Mouse (Mus musculus) kidney, postnatal 4 days (tissue): ENCODE results near the gene Ccdc33.

ENCODE experiments used
- DNase-seq, 2 experiments: peaks; one replicate each; pipeline ENCODE4 v3.0.0; 2021; ENCODE audit warnings: mixed read lengths in 2 of 2

The Ccdc33 gene

DNA sequence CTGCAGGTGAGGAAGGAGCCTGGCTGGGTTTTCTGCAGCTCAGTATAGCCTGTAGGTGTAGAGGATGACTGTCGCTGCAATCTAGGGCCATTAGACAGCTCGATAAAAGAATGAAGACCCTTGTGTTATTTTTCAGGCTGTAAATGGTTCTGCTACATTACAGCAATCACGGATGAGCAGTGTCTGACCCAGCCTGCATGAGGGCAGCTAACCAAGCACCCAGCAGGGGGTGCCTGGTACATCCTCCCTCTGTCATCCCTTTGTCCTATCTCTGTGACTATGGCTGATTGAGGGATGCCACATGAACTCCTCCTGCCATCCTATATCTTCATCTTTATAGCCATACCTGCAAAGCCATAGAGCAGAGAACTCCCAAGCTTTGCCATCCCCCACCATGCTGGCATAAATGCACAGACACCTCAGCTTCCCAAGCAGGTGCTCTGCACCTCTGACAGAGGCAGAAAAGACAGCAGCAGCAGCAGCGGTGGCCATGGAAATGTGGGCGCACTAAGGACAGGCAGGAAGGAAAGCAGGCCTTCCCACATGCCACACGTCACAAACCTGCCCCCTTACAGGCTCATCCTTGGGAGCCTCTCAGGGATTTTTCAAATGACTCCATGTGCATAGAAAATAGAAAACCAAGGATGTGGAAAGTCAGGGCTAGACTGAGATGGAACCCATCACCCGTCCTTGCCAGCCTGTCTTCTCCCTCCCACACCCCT is 31.2 kb downstream of the Ccdc33 start:
- no peak for DNase-seq

GRCm38 (mm10) chr9:58086861-58087260 is 31.8 kb downstream of the Ccdc33 start:
- DNase-seq = no peak

DNA sequence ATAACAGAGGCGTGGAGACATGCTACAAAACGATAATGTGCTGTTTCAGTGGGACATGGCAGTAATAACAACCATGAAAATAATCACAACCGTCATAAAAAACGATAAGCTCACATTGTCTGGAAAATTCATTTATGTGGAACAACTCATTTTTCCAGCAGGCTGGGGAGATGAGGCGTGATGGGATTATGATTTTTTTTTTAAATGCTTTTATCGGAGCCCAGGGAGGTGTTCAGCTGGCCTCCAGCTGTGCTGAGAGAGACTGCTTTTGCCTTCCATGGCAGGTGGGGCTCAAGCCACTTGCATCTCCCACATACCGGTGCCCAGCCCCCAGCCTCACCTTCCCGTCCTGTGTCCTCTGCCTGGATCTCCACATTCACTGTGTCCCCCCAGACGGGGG is 32.4 kb downstream of the Ccdc33 start:
- DNase-seq = no peak

GRCm38 (mm10) chr9:58085074-58085473 is 33.5 kb downstream of the Ccdc33 start:
- DNase-seq = no peak

- DNase-seq = no peak
Observed at GRCm38 (mm10) chr9:58084586-58084985, 34.0 kb downstream of the Ccdc33 start.

- DNase-seq = no peak
Observed at GRCm38 (mm10) chr9:58074561-58074960, 44.1 kb downstream of the Ccdc33 start.

- DNase-seq = no peak
Observed at GRCm38 (mm10) chr9:58067546-58067945, 51.1 kb downstream of the Ccdc33 start.

- DNase-seq = no peak
Observed at GRCm38 (mm10) chr9:58066731-58067095, 51.9 kb downstream of the Ccdc33 start.

- no peak for DNase-seq
Observed at GRCm38 (mm10) chr9:58065977-58066730, 52.5 kb downstream of the Ccdc33 start.

- DNase-seq = no peak
Observed at GRCm38 (mm10) chr9:58065532-58065931, 53.1 kb downstream of the Ccdc33 start.

GRCm38 (mm10) chr9:58063531-58063930 is 55.1 kb downstream of the Ccdc33 start, which contains the start of gene Stra6:
Gene Stra6 (plus strand): TSS chr9:58063788.
- DNase-seq = no peak

DNA sequence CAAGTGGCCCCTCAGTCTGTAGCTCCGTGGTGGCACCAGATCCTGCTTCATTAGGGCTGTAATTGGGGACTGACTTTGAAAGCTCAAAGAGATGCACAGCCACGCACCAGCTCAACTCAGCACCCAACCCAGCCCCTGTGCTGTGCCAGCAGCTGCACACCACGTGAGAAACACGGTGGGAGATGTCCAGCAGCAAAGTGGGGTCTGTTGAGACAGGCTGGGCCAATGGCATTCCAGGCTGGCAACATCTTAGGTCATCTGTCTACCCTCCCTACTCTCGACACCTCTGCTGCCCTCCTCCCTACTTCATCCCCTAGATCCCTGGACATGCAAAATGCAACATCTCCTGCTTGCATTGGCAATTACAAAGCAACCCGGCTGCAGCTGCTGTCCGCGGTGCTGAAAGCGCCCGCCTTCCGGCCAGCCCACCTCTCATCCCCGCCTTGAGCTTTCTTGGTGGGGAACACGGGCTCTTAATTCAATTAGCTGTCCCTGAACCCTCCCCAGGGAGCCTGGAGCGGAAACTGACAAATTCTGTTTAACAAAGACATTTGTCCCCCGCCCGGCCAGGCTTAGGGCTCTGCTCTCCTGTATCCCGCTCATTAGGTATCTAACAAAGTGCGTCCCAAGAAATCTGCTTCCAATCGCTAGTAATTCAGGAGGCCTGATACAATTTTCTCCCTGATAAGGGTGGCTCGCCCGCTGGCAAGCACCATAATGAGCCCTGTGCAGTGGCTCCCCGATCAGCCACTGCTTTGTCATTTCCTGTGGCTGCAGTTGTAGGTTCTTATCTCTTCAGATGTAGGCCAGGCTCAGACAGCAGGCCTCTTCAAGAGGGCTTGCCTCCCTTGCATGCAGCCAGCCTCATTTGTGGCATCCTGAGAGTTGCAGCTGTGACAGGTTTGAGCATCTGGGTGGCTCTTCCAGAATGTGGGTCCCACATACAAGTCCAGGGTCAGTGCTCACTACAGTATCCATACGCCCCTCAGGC is 57.7 kb downstream of the Ccdc33 start:
- DNase-seq = peak; percentile 91 to 92

GRCm38 (mm10) chr9:58059920-58060319 is 58.7 kb downstream of the Ccdc33 start:
- no peak for DNase-seq

DNA sequence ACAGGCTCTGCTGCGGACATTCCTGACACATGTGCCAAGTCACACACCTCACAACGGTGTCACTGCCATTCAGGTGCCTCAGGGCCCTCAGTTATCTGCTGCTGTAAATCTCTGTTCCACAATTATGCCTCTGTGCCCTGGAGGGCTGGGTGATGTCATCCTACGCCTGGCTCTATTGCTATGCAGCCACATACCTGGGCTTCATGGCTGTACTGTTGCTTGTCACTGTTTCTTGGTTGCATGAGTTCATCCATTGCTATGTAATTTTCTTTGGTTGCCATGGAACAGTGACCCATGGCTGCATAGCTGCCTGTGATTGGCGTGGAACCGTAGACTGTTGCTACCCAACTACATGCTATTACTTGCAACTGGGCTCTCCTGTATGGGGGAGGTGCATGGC is 63.0 kb downstream of the Ccdc33 start:
- DNase-seq = no peak

GRCm38 (mm10) chr9:58054032-58054431 is 64.6 kb downstream of the Ccdc33 start:
- DNase-seq = no peak

- no peak for DNase-seq
Observed at GRCm38 (mm10) chr9:58053544-58053943, 65.1 kb downstream of the Ccdc33 start.

DNA sequence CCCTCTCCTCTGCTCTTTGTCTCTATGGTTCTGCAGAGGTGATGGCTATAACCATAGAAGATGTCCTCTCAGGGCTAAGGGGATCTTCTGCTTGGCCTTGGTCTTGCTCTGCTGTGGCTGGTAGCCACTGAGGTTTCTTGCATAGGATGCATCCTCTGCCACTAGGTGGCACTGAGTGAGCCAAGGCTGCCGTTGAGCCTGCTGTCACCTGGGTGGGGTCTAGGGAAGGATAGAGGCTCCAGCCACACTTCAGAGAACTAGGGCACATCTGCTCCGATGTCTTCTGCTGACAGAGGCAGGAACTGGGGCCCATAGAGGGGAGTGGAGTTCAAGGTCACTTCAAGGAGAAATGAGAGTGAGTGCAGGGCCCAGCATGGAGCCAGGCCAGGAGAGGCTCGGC is 65.5 kb downstream of the Ccdc33 start:
- peak; percentile 75 to 80 for DNase-seq

DNA sequence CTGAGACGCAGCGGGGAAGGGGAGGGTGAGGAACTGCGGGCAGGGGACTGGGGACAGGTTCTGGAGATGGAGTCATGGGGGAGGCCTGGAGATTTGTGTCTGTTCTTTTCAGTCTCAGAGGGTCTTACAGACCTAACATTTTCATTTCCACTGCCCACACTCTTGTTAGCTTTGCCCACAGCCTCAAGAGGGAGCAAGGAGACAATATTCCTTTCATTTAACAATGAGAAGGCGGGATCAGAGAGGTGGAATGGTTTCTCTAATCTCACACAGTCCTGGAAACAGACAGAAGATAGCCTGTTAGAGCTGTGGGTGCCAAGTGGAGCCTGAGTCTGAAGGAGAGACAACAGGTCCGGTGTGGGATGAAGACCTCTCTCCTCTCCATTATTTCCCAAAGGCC is 66.7 kb downstream of the Ccdc33 start:
- no peak for DNase-seq

DNA sequence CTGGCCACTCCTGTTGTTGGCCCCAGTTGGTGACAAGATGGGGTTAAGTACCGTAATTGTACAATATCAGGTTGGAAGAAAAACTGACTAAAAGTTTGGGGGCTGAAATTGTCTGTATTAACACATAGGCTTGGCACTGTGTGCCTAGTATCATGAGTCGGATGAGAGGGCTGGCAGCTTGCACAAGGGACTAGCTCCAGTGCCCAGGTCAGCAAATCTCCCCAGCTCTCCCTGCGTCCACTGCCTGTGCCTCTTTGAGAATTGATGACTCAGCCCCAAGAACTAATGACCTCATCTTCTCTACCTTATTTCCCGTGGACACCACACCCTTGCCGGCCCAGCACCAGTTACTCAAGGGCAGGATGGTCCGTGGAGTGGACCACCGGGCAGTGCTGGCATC is 68.8 kb downstream of the Ccdc33 start:
- no peak for DNase-seq

DNA sequence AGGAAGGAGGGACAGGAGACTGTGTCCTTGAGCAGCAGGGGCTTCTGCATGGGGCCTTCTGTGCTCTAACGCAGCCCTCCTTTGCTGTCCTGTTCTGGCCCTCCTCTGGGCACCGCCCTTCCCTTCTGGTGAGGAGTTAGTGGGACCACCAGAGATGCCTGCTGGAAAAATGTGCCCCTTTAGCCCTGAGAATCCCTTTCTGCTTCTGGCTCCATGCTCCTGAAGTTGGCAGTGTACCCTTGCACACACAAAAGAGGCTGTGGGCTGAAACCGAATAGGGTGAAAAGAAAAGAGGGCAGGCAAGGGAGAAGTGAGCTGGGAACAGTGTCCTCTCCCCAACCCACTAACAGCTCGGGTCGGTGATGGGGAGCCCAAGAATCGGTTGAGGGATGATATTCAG is 69.4 kb downstream of the Ccdc33 start:
- DNase-seq = no peak

- DNase-seq = no peak
Observed at GRCm38 (mm10) chr9:58048621-58049020, 70.0 kb downstream of the Ccdc33 start.

- DNase-seq = peak in 1 of 2 experiments; percentile 55
Observed at GRCm38 (mm10) chr9:58047061-58047460, 71.6 kb downstream of the Ccdc33 start.

GRCm38 (mm10) chr9:58045646-58046045 is 73.0 kb downstream of the Ccdc33 start:
- no peak for DNase-seq
